Mouse (Mus musculus) heart, adult 2 months (tissue): ENCODE measurements around the gene Chrna1. TPM values are rescaled to one million over a fixed set of nuclear protein-coding genes. Genes with fewer than 3 reads are reported as not detected.
A peak's percentile ranks its signal among the peaks of the same experiment; 100 is the strongest.

Source experiments
- DNase-seq, 2 experiments: peaks; one replicate each; pipeline ENCODE4 v3.0.0; 2021
- H3K27ac ChIP-seq: fragments of 200-600 bp; 2 replicates; pipeline ENCODE4 v1.8.1; 2022
- H3K27me3 ChIP-seq: fragments of 200-500 bp; 2 replicates; pipeline ENCODE4 v1.6.1; 2012; ENCODE audit warnings: mild to moderate bottlenecking, low read length, inconsistent platforms, mixed read lengths; ENCODE audit not compliant: control insufficient read depth, insufficient read depth
- H3K36me3 ChIP-seq: fragments of 200-500 bp; 2 replicates; pipeline ENCODE4 v1.6.1; 2012; ENCODE audit warnings: low read length, inconsistent platforms; ENCODE audit not compliant: control insufficient read depth, insufficient read depth
- H3K4me1 ChIP-seq: fragments of 200-500 bp; 2 replicates; pipeline ENCODE4 v1.6.1; 2011; ENCODE audit warnings: low read length; ENCODE audit not compliant: control insufficient read depth, insufficient read depth
- H3K4me3 ChIP-seq: fragments of 200-600 bp; 2 replicates; pipeline ENCODE4 v1.8.1; 2022
- H3K79me2 ChIP-seq: fragments of 200-500 bp; replicated peaks from 2 replicates; pipeline ENCODE4 v1.6.1; 2012; ENCODE audit warnings: mild to moderate bottlenecking, inconsistent platforms, low read length, moderate library complexity, mixed read lengths; ENCODE audit not compliant: control insufficient read depth, insufficient read depth
- H3K9ac ChIP-seq: fragments of 200-500 bp; 2 replicates; pipeline ENCODE4 v1.6.1; 2012; ENCODE audit warnings: low read depth, mild to moderate bottlenecking, control low read depth, inconsistent platforms, low read length, mixed read lengths
- CTCF ChIP-seq: fragments of 200-600 bp; IDR thresholded peaks from 2 replicates; pipeline ENCODE4 v1.8.1; 2022; ENCODE audit warnings: antibody characterized with exemption, mild to moderate bottlenecking, moderate library complexity
- EP300 ChIP-seq: fragments of 200-500 bp; IDR thresholded peaks from 2 replicates; pipeline ENCODE4 v1.6.1; 2011; ENCODE audit warnings: low read depth, low read length, control low read depth; ENCODE audit not compliant: insufficient read depth
- POLR2A ChIP-seq: fragments of 200-500 bp; IDR thresholded peaks from 2 replicates; pipeline ENCODE4 v1.6.1; 2011; ENCODE audit warnings: mild to moderate bottlenecking, low read depth, low read length, control low read depth; ENCODE audit not compliant: insufficient read depth
- WGBS: fragments of 180-500 bp; shearing (Covaris S2); methylation state at CpG from one replicate; pipeline ENCODE4 v1.1.7; 2018; 5-methylcytosine and 5-hydroxymethylcytosine counted together
- intact Hi-C: fragments of 180-260 bp; cut with DNase I; formaldehyde crosslinking; loops from one replicate; pipeline ENCODE4 v1.15.1; 2025
- polyA plus RNA-seq: library from polyadenylated mRNA; depleted of rRNA; stranded (reverse); fragments of >200 nt; gene quantifications from 2 replicates; pipeline ENCODE4 v1.2.3, GENCODE M21; 2012
- total RNA-seq, 2 experiments: library from RNA; stranded (reverse); gene quantifications; 2 replicates each; pipeline ENCODE4 v1.2.3; 2021

Chrna1 gene
- total and polyA plus RNA-seq, 3 experiments, result 0.04 TPM; not detected in 2

DNA sequence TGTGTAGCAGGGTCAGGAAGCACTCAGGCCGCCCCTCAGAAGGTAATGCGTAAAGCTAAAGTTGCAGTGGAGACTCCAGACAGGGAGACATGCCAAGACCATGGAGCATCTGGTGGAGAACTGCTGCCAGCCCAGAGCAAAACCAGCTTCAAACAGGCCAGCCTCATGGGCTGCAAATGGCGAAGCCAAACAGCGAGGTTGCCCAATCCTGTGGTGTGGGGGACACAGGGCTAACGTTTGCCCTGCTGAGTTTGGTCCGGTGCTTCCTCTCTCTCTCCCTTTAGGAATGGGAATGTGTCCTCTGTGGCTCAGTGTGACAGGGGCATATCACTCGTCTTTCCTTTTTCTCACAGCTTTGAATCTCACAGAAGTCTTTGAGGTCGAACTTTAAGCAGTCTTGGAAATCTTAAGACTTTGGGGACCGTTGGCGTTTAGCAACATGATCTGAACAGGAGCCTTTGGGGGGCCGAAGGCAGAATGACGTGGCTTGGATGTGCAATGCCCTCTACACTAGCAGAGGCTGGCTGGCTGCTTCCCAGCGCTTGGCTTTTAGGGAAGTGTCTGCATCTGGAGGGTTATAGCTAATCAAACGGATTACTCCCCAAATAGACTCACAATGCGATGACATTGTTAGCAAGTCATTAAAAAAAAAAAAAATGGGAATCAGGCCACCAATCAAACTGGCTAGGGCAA is 43.9 kb downstream of the Chrna1 start:
- TF ChIP-seq POLR2A (no peak), CTCF (no peak), EP300 (no peak)

DNA sequence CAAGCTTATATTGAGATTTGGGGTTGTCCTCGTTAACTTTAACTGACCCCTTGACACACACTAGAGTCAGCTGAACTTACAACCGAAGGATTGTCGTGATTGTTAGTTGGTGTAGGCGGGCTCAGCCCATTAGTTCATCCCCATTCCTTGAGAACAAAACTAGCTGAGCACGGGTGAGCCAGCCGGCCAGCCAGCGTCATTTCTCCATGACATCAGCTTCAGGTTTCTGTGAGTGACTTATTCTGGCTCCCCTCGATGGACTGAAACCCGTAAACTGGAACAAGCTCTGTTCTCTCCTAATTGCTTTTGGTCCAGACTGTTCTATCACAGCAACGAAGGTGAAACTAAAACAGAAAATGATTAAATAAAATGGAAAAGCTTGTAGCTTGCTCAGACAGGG is 45.4 kb downstream of the Chrna1 start:
- intact Hi-C loops, result no loop called here
- Histone ChIP-seq H3K4me3 (no peak overlapping the region), H3K36me3 (no peaks in the 10 kb centered on the region), H3K27me3 (no peaks in the 10 kb centered on the region), H3K79me2 (no peaks in the 10 kb centered on the region), H3K27ac (no peak overlapping the region), H3K4me1 (peaks cover 2% of the 10 kb centered on the region; the same call in 1 of the 2 replicates), H3K9ac (no peak overlapping the region)
- no peak for DNase-seq
- TF ChIP-seq POLR2A (no peak), CTCF (no peak)
- 82% methylated on average over 10 of the region's 10 CpGs for WGBS

More for the DNA sequence above, 43.9 kb downstream of the Chrna1 start:
- H3K9ac ChIP-seq, result no peak overlapping the region
- no peaks in the 10 kb centered on the region for H3K27me3 ChIP-seq
- H3K4me1 ChIP-seq, result no peaks in the 10 kb centered on the region
- H3K79me2 ChIP-seq, result no peaks in the 10 kb centered on the region
- intact Hi-C loops, result no loop called here
- DNase-seq, result no peak
- no peak overlapping the region for H3K27ac ChIP-seq
- no peaks in the 10 kb centered on the region for H3K36me3 ChIP-seq
- WGBS, result 76% methylated on average over 15 of the region's 15 CpGs
- H3K4me3 ChIP-seq, result no peak overlapping the region

DNA sequence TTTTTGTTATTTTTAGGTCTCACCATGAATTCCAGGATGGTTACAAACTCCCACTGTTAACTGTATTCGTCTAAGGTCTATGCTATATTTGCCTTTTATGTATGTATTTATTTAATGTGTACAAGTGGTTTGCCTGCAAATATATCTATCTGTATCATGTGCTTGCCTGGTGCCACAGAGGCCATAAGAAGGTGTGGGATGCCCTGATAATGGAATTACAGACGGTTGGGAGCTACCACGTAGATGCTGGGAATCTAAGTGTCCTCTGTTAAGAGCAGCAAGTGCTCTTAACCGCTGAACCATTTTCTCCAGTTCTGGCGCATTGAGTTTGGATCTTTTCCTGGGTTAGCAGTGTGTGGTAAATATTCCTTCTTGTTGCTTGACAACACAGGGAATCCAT is 49.7 kb downstream of the Chrna1 start:
- H3K4me3 ChIP-seq, result no peak overlapping the region
- no peak for TF ChIP-seq EP300
- no peak for TF ChIP-seq CTCF
- TF ChIP-seq POLR2A, result no peak
- intact Hi-C loops, result no loop called here
- WGBS, result 86% methylated on average over 5 of the region's 5 CpGs
- no peak overlapping the region for H3K9ac ChIP-seq
- DNase-seq, result no peak
- no peaks in the 10 kb centered on the region; the same call in none of the 2 replicates for H3K79me2 ChIP-seq
- H3K36me3 ChIP-seq, result no peaks in the 10 kb centered on the region; the same call in 1 of the 2 replicates
- H3K27ac ChIP-seq, result no peak overlapping the region; the same call in 1 of the 2 replicates
- peaks cover 15% of the 10 kb centered on the region for H3K4me1 ChIP-seq
- H3K27me3 ChIP-seq, result 0 out of 2 replicates have a peak, but pooled peaks cover 2% of the 10 kb centered on the region

DNA sequence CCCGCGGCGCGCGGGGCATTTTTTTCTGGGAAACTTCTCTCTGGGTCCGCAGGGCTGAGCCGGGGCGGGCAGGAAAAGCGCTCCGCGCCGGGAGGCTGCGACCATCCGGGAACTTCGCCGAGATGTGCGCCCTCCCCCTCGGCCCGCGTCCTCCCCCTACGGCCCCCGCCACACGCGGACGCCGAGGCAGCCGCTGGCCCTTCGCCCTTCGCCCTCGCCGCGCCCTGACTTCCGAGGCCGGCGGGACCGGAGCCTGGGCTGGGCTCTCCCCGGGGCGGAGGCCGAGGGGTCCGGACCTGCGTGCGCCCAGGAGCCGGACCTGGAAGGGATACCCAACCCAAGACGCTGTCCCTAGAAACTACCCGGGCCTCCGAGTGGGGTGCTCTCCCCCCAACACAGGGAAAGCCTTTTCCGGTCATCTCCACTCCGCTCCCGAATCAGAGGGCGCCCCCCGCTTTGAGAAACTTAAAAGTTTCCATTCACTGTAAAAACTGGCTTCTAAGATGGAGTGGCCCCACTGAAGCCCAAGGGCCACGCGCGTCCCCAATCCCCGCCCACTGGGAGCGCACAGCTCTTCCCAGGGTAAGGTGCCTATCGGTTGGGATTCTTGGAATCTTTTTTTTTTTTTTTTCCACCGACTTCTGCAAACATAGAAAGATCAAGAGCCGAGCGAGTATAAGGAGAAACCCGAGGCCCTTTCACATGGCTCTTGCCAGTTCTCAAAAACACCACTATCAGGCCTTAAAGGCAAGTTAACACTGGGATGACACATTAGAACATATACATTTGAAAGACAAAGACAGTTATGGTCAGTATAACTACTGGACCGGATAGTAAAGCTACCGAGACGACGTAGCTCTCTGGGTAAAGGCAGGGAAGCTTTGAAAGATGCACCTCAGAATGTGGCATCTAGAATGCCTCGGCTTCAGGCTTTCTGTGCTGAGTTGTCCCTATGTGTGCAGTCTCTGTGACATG is 50.5 kb downstream of the Chrna1 start, which contains the start of gene Wipf1:
Wipf1 (minus strand) TSS at position 379 of the 975 bp plus-strand sequence.
- Histone ChIP-seq H3K27ac (peak within 1 kb of the TSS; percentile 77), H3K36me3 (no peaks in the 10 kb centered on the region; the same call in 1 of the 2 replicates), H3K9ac (peak within 1 kb of the TSS; percentile 97), H3K4me3 (peak within 1 kb of the TSS; percentile 86), H3K27me3 (0 out of 2 replicates have a peak, but pooled peaks cover 2% of the 10 kb centered on the region), H3K4me1 (peaks cover 16% of the 10 kb centered on the region), H3K79me2 (no peaks in the 10 kb centered on the region; the same call in none of the 2 replicates)
- peak; percentile 92 to 93 for DNase-seq
- intact Hi-C loops, result loop anchor here (2.0 kb wide), 1 partner anchor 37 kb away; no protein-coding TSS in a partner anchor
- TF ChIP-seq POLR2A, result peak; percentile 2; the same call in 1 of the 2 replicates
- TF ChIP-seq CTCF, result no peak
- 4% methylated on average over 65 of the region's 66 CpGs for WGBS

DNA sequence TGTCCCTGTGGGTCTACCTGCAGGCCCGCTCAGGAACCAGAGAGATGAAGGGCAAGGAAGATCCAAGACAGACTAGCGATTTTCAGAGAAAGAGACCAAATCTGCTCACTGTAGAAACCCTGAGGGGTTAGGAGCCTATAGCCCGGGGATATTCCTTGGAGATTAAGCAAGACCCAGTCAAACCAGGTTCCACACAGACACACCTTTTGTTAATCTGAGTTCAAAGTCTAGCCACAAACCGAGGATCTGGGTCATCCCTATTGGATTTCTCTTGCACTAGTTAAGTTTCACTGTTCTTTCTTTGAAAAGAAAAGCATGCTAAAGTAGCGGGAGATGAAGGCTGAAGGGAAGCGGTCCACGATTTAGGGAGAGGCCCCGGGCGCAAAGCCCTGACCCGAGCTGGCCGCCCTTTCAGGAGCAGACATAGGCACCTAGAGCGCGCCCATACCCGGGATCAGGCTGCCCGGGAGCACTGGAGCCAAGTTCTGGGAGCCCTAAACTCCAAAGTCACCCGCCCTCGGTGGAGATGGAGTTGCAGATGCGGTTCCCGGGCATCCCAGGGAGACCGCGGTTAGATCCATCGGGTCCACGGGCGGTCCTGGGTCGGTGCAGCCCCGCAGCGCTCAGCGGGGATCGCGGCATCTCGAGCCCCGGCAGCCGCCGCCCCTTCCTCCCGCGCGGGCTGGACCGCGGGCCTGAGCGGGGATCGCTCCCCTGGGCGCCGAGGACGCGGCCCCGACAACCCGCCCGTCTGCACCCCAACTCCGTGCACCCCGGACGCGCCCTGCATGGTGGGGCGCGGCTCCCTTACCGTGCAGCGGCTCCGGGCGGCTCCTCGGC is 51.4 kb downstream of the Chrna1 start:
- intact Hi-C loops, result loop anchor here (2.0 kb wide), 1 partner anchor 36 kb away; no protein-coding TSS in a partner anchor
- 0 out of 2 replicates have a peak, but pooled peaks cover 2% of the 10 kb centered on the region for H3K27me3 ChIP-seq
- H3K4me1 ChIP-seq, result peaks cover 21% of the 10 kb centered on the region
- H3K36me3 ChIP-seq, result no peaks in the 10 kb centered on the region; the same call in 1 of the 2 replicates
- no peak for TF ChIP-seq POLR2A
- no peak for TF ChIP-seq CTCF
- DNase-seq, result no peak
- H3K27ac ChIP-seq, result peak overlapping the region; percentile 77
- no peaks in the 10 kb centered on the region; the same call in none of the 2 replicates for H3K79me2 ChIP-seq
- peak overlapping the region; percentile 86 for H3K4me3 ChIP-seq
- peak overlapping the region; percentile 97 for H3K9ac ChIP-seq
- 4% methylated on average over 59 of the region's 59 CpGs for WGBS
